Mouse (Mus musculus) lung, postnatal 0 days (tissue): ENCODE data around the gene Mycl.

Experiments
- CTCF ChIP-seq: IDR thresholded peaks from 2 replicates; pipeline ENCODE4 v1.5.1; 2016; ENCODE audit warnings: antibody characterized with exemption, mild to moderate bottlenecking
- EP300 ChIP-seq: IDR thresholded peaks from 2 replicates; pipeline ENCODE4 v1.6.1; 2016; ENCODE audit warnings: antibody characterized with exemption, mild to moderate bottlenecking, control low read depth

DNA sequence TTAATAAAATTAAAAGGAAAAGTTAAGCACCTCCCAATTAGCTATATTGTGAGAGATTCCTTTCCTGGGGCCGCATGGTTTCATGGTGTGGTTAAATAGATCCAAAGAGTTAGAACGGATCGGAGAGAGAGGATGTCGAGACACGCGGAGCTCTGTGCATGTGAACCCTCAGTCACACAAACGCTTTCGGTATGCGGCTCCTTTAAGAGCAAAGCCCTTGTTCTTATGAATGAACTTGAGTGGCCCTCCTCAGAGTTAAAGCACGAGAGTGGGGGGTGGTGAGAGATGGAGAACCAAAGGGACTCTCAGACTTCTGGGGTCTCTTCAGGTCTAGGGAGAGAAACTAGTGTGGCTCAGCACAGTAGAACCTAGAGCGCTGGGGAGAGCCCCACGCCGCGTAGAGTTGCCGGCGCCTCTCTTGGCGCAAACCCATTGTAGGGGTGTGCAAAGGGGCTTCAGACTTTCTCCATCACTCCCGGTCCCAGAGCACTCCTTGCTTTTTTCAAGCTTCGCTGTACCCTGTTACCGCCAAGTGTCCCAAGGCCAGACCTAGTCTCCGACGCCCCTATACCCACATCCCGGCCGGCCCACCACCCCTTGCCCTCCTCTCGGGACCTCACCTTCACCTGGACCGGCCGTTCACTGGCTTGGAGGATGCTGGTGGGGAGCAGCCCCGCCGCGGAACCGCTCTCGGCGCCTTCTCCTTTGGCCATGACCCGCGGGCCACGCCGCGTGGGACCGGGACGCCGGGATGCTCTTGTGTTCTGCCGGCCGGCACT lies 34.9 kb upstream of the Mycl start:
- TF ChIP-seq CTCF (no peak), EP300 (no peak)
